Mouse (Mus musculus) liver, adult (tissue): ENCODE data around the gene Cyb5r4.

ENCODE experiments used
- GATA4 ChIP-seq: IDR thresholded peaks from 2 replicates; pipeline ENCODE4 v1.6.1; 2014; ENCODE audit warnings: mild to moderate bottlenecking, low read length; ENCODE audit not compliant: insufficient replicate concordance

The Cyb5r4 gene

GRCm38 (mm10) chr9:87115978-87116377 is 94.2 kb downstream of the Cyb5r4 start:
- TF ChIP-seq GATA4: no peak

DNA sequence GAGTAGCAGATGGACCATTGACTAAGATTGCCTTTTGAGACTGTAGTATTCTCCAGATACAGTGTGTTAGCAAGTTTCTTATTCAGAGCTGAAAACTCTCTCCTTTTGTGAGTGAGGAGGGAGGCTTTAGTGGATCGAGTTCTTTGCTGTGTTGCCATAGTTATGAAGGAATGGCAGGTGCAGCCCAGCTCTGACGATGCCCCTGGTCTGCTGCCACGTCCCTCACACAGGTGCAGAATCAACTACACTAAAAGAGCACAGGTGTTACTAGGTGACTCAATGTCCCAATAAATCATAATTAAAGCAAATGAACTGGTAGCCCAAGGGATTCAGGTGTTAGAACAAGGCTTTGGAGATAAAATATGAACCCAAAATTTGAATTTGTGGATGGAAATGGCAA is 97.2 kb downstream of the Cyb5r4 start:
- no peak for TF ChIP-seq GATA4

- TF ChIP-seq GATA4: no peak
Observed at GRCm38 (mm10) chr9:87121956-87122493, 100.2 kb downstream of the Cyb5r4 start.
